Mouse (Mus musculus): Measurements from ENCODE around the gene Zgrf1. TPM values are rescaled to one million over a fixed set of nuclear protein-coding genes. Genes with fewer than 3 reads are reported as not detected.
A peak's percentile ranks its signal among the peaks of the same experiment; 100 is the strongest.

The Zgrf1 gene
- polyA plus RNA-seq (2016; fragmentation: Nextera tagmentation; extraction: Ambion mirVana): 9.7 and 10.8 TPM in 2 replicates

- H3K27ac ChIP-seq: peak within 1 kb of the TSS; percentile 92
- peak; percentile 100 for ATAC-seq (ENCODE audit: low FRiP score)
- H3K9me3 ChIP-seq (replicated peaks): no peaks in the 10 kb centered on the region
- no peaks in the 10 kb centered on the region for H3K27me3 ChIP-seq
- WGBS: under 1% methylated on average over 73 of the region's 73 CpGs
- H3K4me2 ChIP-seq (replicated peaks): peak within 1 kb of the TSS; percentile 71
- H3K4me3 ChIP-seq: peak within 1 kb of the TSS; percentile 71
- H3K9ac ChIP-seq: peak within 1 kb of the TSS; percentile 77
- H3K36me3 ChIP-seq: peaks cover 10% of the 10 kb centered on the region; the same call in 1 of the 2 replicates
- peaks cover 9% of the 10 kb centered on the region for H3K4me1 ChIP-seq
Observed at GRCm38 (mm10) chr3:127552973-127553719, at the start of gene Zgrf1, which contains the start of gene Larp7. Gene Zgrf1, plus strand, starts transcription at chr3:127553489. Gene Larp7, minus strand, starts transcription at chr3:127553349.

GRCm38 (mm10) chr3:127507878-127508783 lies 45.2 kb upstream of the Zgrf1 start:
- ATAC-seq (ENCODE audit: low FRiP score): no peak
- Histone ChIP-seq H3K9me3 (replicated peaks) (no peaks in the 10 kb centered on the region), H3K4me2 (replicated peaks) (no peak overlapping the region), H3K36me3 (no peaks in the 10 kb centered on the region), H3K27me3 (no peaks in the 10 kb centered on the region), H3K9ac (no peak overlapping the region), H3K4me3 (no peak overlapping the region), H3K4me1 (no peaks in the 10 kb centered on the region), H3K27ac (no peak overlapping the region)
- 81% methylated on average over 15 of the region's 15 CpGs for WGBS

- ATAC-seq (ENCODE audit: low FRiP score): no peak
- Histone ChIP-seq H3K9me3 (replicated peaks) (no peaks in the 10 kb centered on the region), H3K36me3 (no peaks in the 10 kb centered on the region), H3K27ac (no peak overlapping the region), H3K4me3 (no peak overlapping the region), H3K4me1 (no peaks in the 10 kb centered on the region), H3K4me2 (replicated peaks) (no peak overlapping the region), H3K9ac (no peak overlapping the region), H3K27me3 (no peaks in the 10 kb centered on the region)
- 87% methylated on average over 12 of the region's 12 CpGs for WGBS
Observed at GRCm38 (mm10) chr3:127511786-127512746, 41.2 kb upstream of the Zgrf1 start.

- WGBS: 75% methylated on average over 15 of the region's 15 CpGs
- Histone ChIP-seq H3K27me3 (no peaks in the 10 kb centered on the region), H3K36me3 (no peaks in the 10 kb centered on the region), H3K27ac (no peak overlapping the region), H3K4me1 (no peaks in the 10 kb centered on the region), H3K4me2 (replicated peaks) (no peak overlapping the region), H3K4me3 (no peak overlapping the region), H3K9ac (no peak overlapping the region), H3K9me3 (replicated peaks) (no peaks in the 10 kb centered on the region)
- ATAC-seq (ENCODE audit: low FRiP score): no peak
Observed at GRCm38 (mm10) chr3:127512794-127513335, 40.4 kb upstream of the Zgrf1 start.

- Histone ChIP-seq H3K27me3 (no peaks in the 10 kb centered on the region), H3K9me3 (replicated peaks) (no peaks in the 10 kb centered on the region), H3K27ac (no peak overlapping the region), H3K4me3 (no peak overlapping the region), H3K9ac (no peak overlapping the region), H3K4me1 (no peaks in the 10 kb centered on the region), H3K4me2 (replicated peaks) (no peak overlapping the region), H3K36me3 (no peaks in the 10 kb centered on the region)
- WGBS: 85% methylated on average over 2 of the region's 2 CpGs
- ATAC-seq (ENCODE audit: low FRiP score): no peak
Observed at GRCm38 (mm10) chr3:127513699-127514098, 39.6 kb upstream of the Zgrf1 start.

- Histone ChIP-seq H3K9me3 (replicated peaks) (no peaks in the 10 kb centered on the region), H3K9ac (no peak overlapping the region), H3K36me3 (no peaks in the 10 kb centered on the region), H3K4me2 (replicated peaks) (no peak overlapping the region), H3K4me3 (no peak overlapping the region), H3K27ac (no peak overlapping the region), H3K27me3 (no peaks in the 10 kb centered on the region), H3K4me1 (no peaks in the 10 kb centered on the region)
- ATAC-seq (ENCODE audit: low FRiP score): no peak
- 94% methylated on average over 1 of the region's 1 CpGs for WGBS
Observed at GRCm38 (mm10) chr3:127515251-127515650, 38.0 kb upstream of the Zgrf1 start.

GRCm38 (mm10) chr3:127520300-127520699 lies 33.0 kb upstream of the Zgrf1 start:
- H3K9ac ChIP-seq: no peak overlapping the region
- no peaks in the 10 kb centered on the region for H3K27me3 ChIP-seq
- H3K9me3 ChIP-seq (replicated peaks): no peaks in the 10 kb centered on the region
- no peak overlapping the region for H3K27ac ChIP-seq
- H3K4me3 ChIP-seq: no peak overlapping the region
- WGBS: 86% methylated on average over 6 of the region's 6 CpGs
- no peak overlapping the region for H3K4me2 ChIP-seq (replicated peaks)
- no peak for ATAC-seq (ENCODE audit: low FRiP score)
- no peaks in the 10 kb centered on the region for H3K36me3 ChIP-seq
- no peaks in the 10 kb centered on the region for H3K4me1 ChIP-seq

GRCm38 (mm10) chr3:127521156-127521555 lies 32.1 kb upstream of the Zgrf1 start:
- 82% methylated on average over 10 of the region's 10 CpGs for WGBS
- Histone ChIP-seq H3K4me2 (replicated peaks) (no peak overlapping the region), H3K4me3 (no peak overlapping the region), H3K27ac (no peak overlapping the region), H3K9me3 (replicated peaks) (no peaks in the 10 kb centered on the region), H3K27me3 (no peaks in the 10 kb centered on the region), H3K36me3 (no peaks in the 10 kb centered on the region), H3K9ac (no peak overlapping the region), H3K4me1 (no peaks in the 10 kb centered on the region)
- ATAC-seq (ENCODE audit: low FRiP score): no peak

GRCm38 (mm10) chr3:127525188-127525819 lies 28.0 kb upstream of the Zgrf1 start:
- H3K27me3 ChIP-seq: no peaks in the 10 kb centered on the region
- no peak overlapping the region for H3K4me2 ChIP-seq (replicated peaks)
- H3K27ac ChIP-seq: no peak overlapping the region
- H3K4me3 ChIP-seq: no peak overlapping the region
- WGBS: 83% methylated on average over 8 of the region's 8 CpGs
- no peaks in the 10 kb centered on the region for H3K36me3 ChIP-seq
- no peaks in the 10 kb centered on the region for H3K4me1 ChIP-seq
- ATAC-seq (ENCODE audit: low FRiP score): no peak
- no peak overlapping the region for H3K9ac ChIP-seq
- no peaks in the 10 kb centered on the region for H3K9me3 ChIP-seq (replicated peaks)

GRCm38 (mm10) chr3:127527465-127528034 lies 25.7 kb upstream of the Zgrf1 start:
- H3K4me3 ChIP-seq: no peak overlapping the region
- ATAC-seq (ENCODE audit: low FRiP score): no peak
- no peaks in the 10 kb centered on the region for H3K4me1 ChIP-seq
- no peaks in the 10 kb centered on the region for H3K9me3 ChIP-seq (replicated peaks)
- H3K4me2 ChIP-seq (replicated peaks): no peak overlapping the region
- no peaks in the 10 kb centered on the region for H3K36me3 ChIP-seq
- WGBS: 68% methylated on average over 5 of the region's 5 CpGs
- no peaks in the 10 kb centered on the region for H3K27me3 ChIP-seq
- no peak overlapping the region for H3K9ac ChIP-seq
- no peak overlapping the region for H3K27ac ChIP-seq

- H3K27me3 ChIP-seq: no peaks in the 10 kb centered on the region
Observed at GRCm38 (mm10) chr3:127529210-127529609, 24.1 kb upstream of the Zgrf1 start.

More at GRCm38 (mm10) chr3:127529210-127529609, 24.1 kb upstream of the Zgrf1 start:
- no peaks in the 10 kb centered on the region for H3K4me1 ChIP-seq
- no peak overlapping the region for H3K9ac ChIP-seq
- no peak for ATAC-seq (ENCODE audit: low FRiP score)
- no peak overlapping the region for H3K4me2 ChIP-seq (replicated peaks)
- no peaks in the 10 kb centered on the region for H3K9me3 ChIP-seq (replicated peaks)
- no peak overlapping the region for H3K27ac ChIP-seq
- H3K36me3 ChIP-seq: no peaks in the 10 kb centered on the region
- H3K4me3 ChIP-seq: no peak overlapping the region
- WGBS: 94% methylated on average over 3 of the region's 3 CpGs

Measured in hindbrain, embryonic 12.5 days (tissue).